Comparison of ENCODE assay signal across 7 mouse cellular contexts in genomic region chr4:134804765-134805164, GRCm38 (mm10). TPM values are rescaled to one million over a fixed set of nuclear protein-coding genes. Genes with fewer than 3 reads are reported as not detected.
DNase-seq lines count a peak whose midpoint lies in the region; TF ChIP-seq lines count a peak whose summit lies in the region.

No protein-coding gene starts in this region.

- H3K4me3 ChIP-seq in small intestine, adult 2 months (ENCODE audit: low read depth, low read length): no peak overlapping the region

- TF ChIP-seq POLR2A in small intestine, adult 2 months (IDR thresholded peaks at IDR 0.05; ENCODE audit: low read depth, low read length): no peak

- WGBS in small intestine, adult 2 months: 5% methylated on average over 5 of the region's 5 CpGs

- H3K27me3 ChIP-seq in small intestine, adult 2 months (ENCODE audit: control insufficient read depth, insufficient read depth, low read length): no peaks in the 10 kb centered on the region

- DNase-seq in 3134 (ENCODE audit: extremely low read depth, insufficient read length, low spot score) (peak; percentile 70), NIH3T3 (ENCODE audit: low read depth) (peak; percentile 82)
- DNase-seq in fat pad, adult 2 months (ENCODE audit: extremely low read depth, low read depth, low spot score): peak; percentile 19
- peak; percentile 93 for DNase-seq in kidney, postnatal 14 days
- no peak for DNase-seq in thymus, postnatal 10 days (ENCODE audit: low spot score in 2 of 2)
- DNase-seq in thymus, postnatal 4 days: no peak

- H3K27ac ChIP-seq in small intestine, adult 2 months (ENCODE audit: insufficient read depth, low read depth, low read length): peak overlapping the region; percentile 94

- peaks cover 33% of the 10 kb centered on the region for H3K36me3 ChIP-seq in small intestine, adult 2 months (ENCODE audit: control insufficient read depth, insufficient read depth, low read length)

- H3K4me1 ChIP-seq in small intestine, adult 2 months (ENCODE audit: control insufficient read depth, insufficient read depth, insufficient read length, low read length): peaks cover 19% of the 10 kb centered on the region

- TF ChIP-seq CTCF in small intestine, adult 2 months (IDR thresholded peaks at IDR 0.05; ENCODE audit: extremely low read depth, insufficient read length, insufficient replicate concordance, low read depth, low read length): no peak

RNA-seq across cellular contexts. Expression of gene Ldlrap1, which starts 36.9 kb away (rescaled TPM):
- 10.8 and 11.2 TPM in 2 replicates for polyA plus RNA-seq in small intestine, adult 2 months (2012; rRNA removed)

RNA-seq across cellular contexts. Expression of gene Maco1, which starts 48.4 kb away (rescaled TPM):
- 6.7 and 8.1 TPM in 2 replicates for polyA plus RNA-seq in small intestine, adult 2 months (2012; rRNA removed)

RNA-seq across cellular contexts. Expression of gene Rhd, which starts 59.6 kb away (rescaled TPM):
- polyA plus RNA-seq in small intestine, adult 2 months (2012; rRNA removed): not detected in 2 replicates

Comparison
In these comparisons a context has a peak if more than half of its experiments do, and no peak if none do; other contexts are left out.
1. DNase-seq: peak in 3134 (single experiment), NIH3T3 (single experiment), fat pad, adult 2 months (single experiment) and kidney, postnatal 14 days (single experiment); none in thymus, postnatal 10 days (0 of 2) and thymus, postnatal 4 days (single experiment).